In the genomic region with DNA sequence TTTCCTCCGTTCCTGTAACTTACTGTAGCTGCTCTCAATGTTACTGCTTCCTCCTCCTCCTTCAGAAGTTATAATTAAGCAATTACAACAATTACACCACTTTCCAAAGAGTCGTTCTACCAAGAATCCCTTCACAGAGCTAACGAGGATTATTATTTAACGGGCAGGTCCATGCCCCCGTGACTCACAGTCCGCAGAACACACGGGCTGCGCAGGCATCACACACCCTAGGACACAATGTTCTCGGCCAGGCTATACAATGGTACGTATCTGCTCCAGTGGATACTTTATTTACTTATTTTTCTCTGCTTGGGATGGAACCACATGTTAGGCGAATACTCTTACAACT, we compare ENCODE assay signal across 7 mouse cellular contexts. TPM values are rescaled to one million over a fixed set of nuclear protein-coding genes. Genes with fewer than 3 reads are reported as not detected.
DNase-seq lines count a peak whose midpoint lies in the region; ATAC-seq and TF ChIP-seq lines count a peak whose summit lies in the region.

No protein-coding gene starts in this region.

- TF ChIP-seq CTCF in ES-Bruce4 (IDR thresholded peaks at IDR 0.05; ENCODE audit: low read depth, low read length) = no peak

- H3K9ac ChIP-seq in ES-Bruce4 (ENCODE audit: low read depth, poor library complexity, severe bottlenecking) = peak overlapping the region; percentile 48
- peak overlapping the region; percentile 53 for H3K9ac ChIP-seq in intestine, embryonic 14.5 days (ENCODE audit: low read length)

- peak overlapping the region; percentile 49 for H3K4me3 ChIP-seq in ES-Bruce4 (ENCODE audit: low read depth, low read length)
- peak overlapping the region; percentile 60 for H3K4me3 ChIP-seq in brown adipose tissue, adult 24 weeks (ENCODE audit: insufficient read depth, low read depth, low read length)
- peak overlapping the region; percentile 48 for H3K4me3 ChIP-seq in intestine, embryonic 14.5 days (ENCODE audit: low read depth, low read length)

- H3K36me3 ChIP-seq in ES-Bruce4 (ENCODE audit: control insufficient read depth, insufficient read depth, low read length, poor library complexity, severe bottlenecking) = peaks cover 6% of the 10 kb centered on the region; the same call in 1 of the 2 replicates
- peaks cover 15% of the 10 kb centered on the region for H3K36me3 ChIP-seq in intestine, embryonic 14.5 days (ENCODE audit: control insufficient read depth, insufficient read depth, low read length)

- no peaks in the 10 kb centered on the region for H3K4me1 ChIP-seq in ES-Bruce4 (ENCODE audit: control insufficient read depth, insufficient read depth, low read length)
- no peaks in the 10 kb centered on the region; the same call in 1 of the 2 replicates for H3K4me1 ChIP-seq in brown adipose tissue, adult 24 weeks (ENCODE audit: control insufficient read depth, insufficient read depth, insufficient read length, low read length)
- 0 out of 2 replicates have a peak, but pooled peaks cover 3% of the 10 kb centered on the region for H3K4me1 ChIP-seq in intestine, embryonic 14.5 days (replicated peaks; ENCODE audit: control insufficient read depth, insufficient read depth, low read length)

- 24% methylated on average over 11 of the region's 11 CpGs for WGBS in intestine, embryonic 14.5 days

- H3K27me3 ChIP-seq in ES-Bruce4 (ENCODE audit: control insufficient read depth, insufficient read depth, low read length, poor library complexity, severe bottlenecking) = no peaks in the 10 kb centered on the region
- H3K27me3 ChIP-seq in intestine, embryonic 14.5 days (replicated peaks; ENCODE audit: control insufficient read depth, insufficient read depth, low read length) = no peaks in the 10 kb centered on the region

- no peak for TF ChIP-seq EP300 in ES-Bruce4 (IDR thresholded peaks at IDR 0.05; ENCODE audit: insufficient read depth, low read depth, low read length)

- no peak overlapping the region for H3K27ac ChIP-seq in ES-Bruce4 (ENCODE audit: insufficient read depth, low read length)
- H3K27ac ChIP-seq in brown adipose tissue, adult 24 weeks (replicated peaks; ENCODE audit: low read depth, low read length) = no peak overlapping the region
- H3K27ac ChIP-seq in intestine, embryonic 14.5 days (ENCODE audit: low read depth) = no peak overlapping the region

- peak overlapping the region; percentile 97 for H3K4me2 ChIP-seq in intestine, embryonic 14.5 days (ENCODE audit: low read length)

- no peak for TF ChIP-seq POLR2A in ES-Bruce4 (IDR thresholded peaks at IDR 0.05; ENCODE audit: insufficient read depth, low read length)

- no peaks in the 10 kb centered on the region for H3K9me3 ChIP-seq in ES-Bruce4 (replicated peaks; ENCODE audit: control insufficient read depth, insufficient read depth, low read length, poor library complexity, severe bottlenecking)
- H3K9me3 ChIP-seq in intestine, embryonic 14.5 days (ENCODE audit: control insufficient read depth, low read length) = no peaks in the 10 kb centered on the region

- ATAC-seq in intestine, embryonic 14.5 days (replicated peaks; ENCODE audit: low FRiP score, low TSS enrichment, low read depth) = no peak

- DNase-seq in intestine, embryonic 14.5 days (ENCODE audit: low spot score) = no peak
- peak; percentile 32 for DNase-seq in lung, postnatal 25 days (ENCODE audit: low spot score)
- no peak for DNase-seq in layer of hippocampus, postnatal 25 days (ENCODE audit: extremely low spot score in 1 of 2, low spot score in 1 of 2)
- no peak for DNase-seq in left cerebral cortex, adult 11 months (ENCODE audit: low spot score)
- no peak for DNase-seq in spleen, postnatal 36 days (ENCODE audit: low spot score in 2 of 2)

RNA-seq across cellular contexts. Expression of gene Polr2i, which starts 11.8 kb away (rescaled TPM):
- 58.7 and 65.4 TPM in 2 replicates for polyA plus RNA-seq in ES-Bruce4 (2011; ENCODE audit: insufficient read depth, insufficient read length, low read depth, missing spikeins)
- 93.0 and 113 TPM in 2 replicates for polyA plus RNA-seq in brown adipose tissue, adult 24 weeks (2012; ENCODE audit: insufficient read depth, insufficient read length, missing spikeins)
- polyA plus RNA-seq in intestine, embryonic 14.5 days (2014; fragmentation: Nextera tagmentation; extraction: Ambion mirVana) = 159 and 161 TPM in 2 replicates
- 10 to 100 TPM; 60.0 to 64.5 TPM for total RNA-seq in layer of hippocampus, postnatal 25 days (2021)

RNA-seq across cellular contexts. Expression of gene Tbcb, which starts 12.1 kb away (rescaled TPM):
- 86.6 and 90.0 TPM in 2 replicates for polyA plus RNA-seq in ES-Bruce4 (2011; ENCODE audit: insufficient read depth, insufficient read length, low read depth, missing spikeins)
- polyA plus RNA-seq in brown adipose tissue, adult 24 weeks (2012; ENCODE audit: insufficient read depth, insufficient read length, missing spikeins) = 62.8 and 71.2 TPM in 2 replicates
- polyA plus RNA-seq in intestine, embryonic 14.5 days (2014; fragmentation: Nextera tagmentation; extraction: Ambion mirVana) = 147 and 157 TPM in 2 replicates
- total RNA-seq in layer of hippocampus, postnatal 25 days (2021) = 100 to 1,000 TPM; 115 to 136 TPM

RNA-seq across cellular contexts. Expression of gene Ovol3, which starts 15.5 kb away (rescaled TPM):
- polyA plus RNA-seq in ES-Bruce4 (2011; ENCODE audit: insufficient read depth, insufficient read length, low read depth, missing spikeins) = not detected in 2 replicates
- not detected in 2 replicates for polyA plus RNA-seq in brown adipose tissue, adult 24 weeks (2012; ENCODE audit: insufficient read depth, insufficient read length, missing spikeins)
- polyA plus RNA-seq in intestine, embryonic 14.5 days (2014; fragmentation: Nextera tagmentation; extraction: Ambion mirVana) = not detected in 2 replicates
- not detected for total RNA-seq in layer of hippocampus, postnatal 25 days (2021)

RNA-seq across cellular contexts. Expression of gene Capns1, which starts 21.4 kb away (rescaled TPM):
- polyA plus RNA-seq in ES-Bruce4 (2011; ENCODE audit: insufficient read depth, insufficient read length, low read depth, missing spikeins) = 359 and 396 TPM in 2 replicates
- 549 and 708 TPM in 2 replicates for polyA plus RNA-seq in brown adipose tissue, adult 24 weeks (2012; ENCODE audit: insufficient read depth, insufficient read length, missing spikeins)
- polyA plus RNA-seq in intestine, embryonic 14.5 days (2014; fragmentation: Nextera tagmentation; extraction: Ambion mirVana) = 81.9 and 85.4 TPM in 2 replicates
- 100 to 1,000 TPM; 206 to 218 TPM for total RNA-seq in layer of hippocampus, postnatal 25 days (2021)

RNA-seq across cellular contexts. Expression of gene Cox7a1, which starts 36.0 kb away (rescaled TPM):
- 21.7 and 21.8 TPM in 2 replicates for polyA plus RNA-seq in ES-Bruce4 (2011; ENCODE audit: insufficient read depth, insufficient read length, low read depth, missing spikeins)
- 3,242 and 3,950 TPM in 2 replicates for polyA plus RNA-seq in brown adipose tissue, adult 24 weeks (2012; ENCODE audit: insufficient read depth, insufficient read length, missing spikeins)
- 5.8 and 11.3 TPM in 2 replicates for polyA plus RNA-seq in intestine, embryonic 14.5 days (2014; fragmentation: Nextera tagmentation; extraction: Ambion mirVana)
- total RNA-seq in layer of hippocampus, postnatal 25 days (2021) = 1 to 10 TPM; 2.8 to 5.0 TPM
